Mouse (Mus musculus) forebrain, embryonic 10.5 days (tissue): Measurements from ENCODE around the gene Coq8b. TPM values are rescaled to one million over a fixed set of nuclear protein-coding genes. Genes with fewer than 3 reads are reported as not detected.

Experiments
- DNase-seq: peaks from one replicate; pipeline ENCODE4 v3.0.0-alpha.2; 2017; ENCODE audit warnings: low spot score; ENCODE audit errors: extremely low spot score
- H3K27ac ChIP-seq: fragments of 300-500 bp; sonication (generic); 2 replicates; pipeline ENCODE4 v1.5.1; 2016; ENCODE audit warnings: mild to moderate bottlenecking
- H3K27me3 ChIP-seq: fragments of 300-500 bp; sonication (generic); 2 replicates; pipeline ENCODE4 v1.6.1; 2016; ENCODE audit warnings: mild to moderate bottlenecking; ENCODE audit not compliant: poor library complexity, severe bottlenecking
- H3K36me3 ChIP-seq: fragments of 300-500 bp; sonication (generic); replicated peaks from 2 replicates; pipeline ENCODE4 v1.6.1; 2016; ENCODE audit warnings: mild to moderate bottlenecking, moderate library complexity
- H3K4me1 ChIP-seq: fragments of 300-500 bp; sonication (generic); 2 replicates; pipeline ENCODE4 v1.6.1; 2016
- H3K4me3 ChIP-seq: fragments of 300-500 bp; sonication (generic); 2 replicates; pipeline ENCODE4 v1.5.1; 2016; ENCODE audit warnings: mild to moderate bottlenecking, moderate library complexity
- H3K9me3 ChIP-seq: fragments of 300-500 bp; sonication (generic); 2 replicates; pipeline ENCODE4 v1.6.1; 2016; ENCODE audit warnings: mild to moderate bottlenecking, moderate library complexity
- WGBS: fragments of 180-500 bp; shearing (Covaris S2); methylation state at CpG from one replicate; pipeline ENCODE4 v1.1.7; 2016; 5-methylcytosine and 5-hydroxymethylcytosine counted together
- microRNA counts: library from miRNA; unstranded; fragments of <30 nt; microRNA quantifications from one replicate; lab custom pipeline; 2017
- microRNA-seq: library from miRNA; unstranded; fragments of <30 nt; microRNA quantifications from one replicate; pipeline ENCODE4, GENCODE M21; 2017
- polyA plus RNA-seq: library from polyadenylated mRNA; unstranded; fragments of >200 nt; fragmentation: Nextera tagmentation; extraction: Ambion mirVana; gene quantifications from 2 replicates; pipeline ENCODE4 v1.2.1, GENCODE M21; 2016

The Coq8b gene
- polyA plus RNA-seq, 1 experiment from 2014 or later = 24.1 TPM

DNA sequence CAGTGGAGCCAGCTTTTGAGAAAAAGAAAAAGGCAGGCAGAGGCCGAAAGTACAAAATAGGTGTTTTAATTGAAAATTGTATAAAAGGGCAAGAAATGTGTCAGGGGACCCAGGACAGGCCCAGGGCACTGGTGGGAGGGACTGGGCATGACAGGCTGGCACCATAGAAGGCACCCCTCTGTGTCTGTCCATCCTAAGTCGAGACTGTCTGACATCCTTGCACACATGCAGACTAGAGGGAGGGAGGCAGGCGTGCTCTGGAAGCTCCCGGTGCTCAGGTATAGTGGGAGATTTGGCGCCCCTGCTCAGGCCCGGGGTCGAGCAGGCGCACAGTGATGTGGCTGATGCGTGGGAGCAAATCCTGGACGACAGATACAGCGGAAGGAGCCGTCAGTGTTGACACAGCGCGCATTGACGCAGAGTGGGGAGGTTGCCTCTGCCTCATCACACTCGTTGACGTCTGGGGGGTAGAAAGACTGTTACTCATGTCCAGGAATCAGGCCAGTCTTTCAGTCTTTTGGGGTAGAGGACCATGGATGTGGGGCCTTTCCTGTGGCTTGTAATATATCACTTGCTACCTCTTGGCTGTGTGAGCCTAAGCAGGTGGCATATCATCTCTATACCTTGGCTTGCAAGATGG is 72.4 kb downstream of the Coq8b start:
- H3K27me3 ChIP-seq = peaks cover 32% of the 10 kb centered on the region
- H3K4me3 ChIP-seq = no peak overlapping the region
- peaks cover 17% of the 10 kb centered on the region for H3K4me1 ChIP-seq
- no peaks in the 10 kb centered on the region for H3K9me3 ChIP-seq
- H3K36me3 ChIP-seq = no peaks in the 10 kb centered on the region
- DNase-seq = no peak
- H3K27ac ChIP-seq = no peak overlapping the region
- 88% methylated on average over 17 of the region's 17 CpGs for WGBS

- H3K27ac ChIP-seq = no peak overlapping the region
- peaks cover 44% of the 10 kb centered on the region for H3K27me3 ChIP-seq
Observed at GRCm38 (mm10) chr7:27306161-27307160, 73.6 kb downstream of the Coq8b start.

GRCm38 (mm10) chr7:27307551-27307950 is 74.7 kb downstream of the Coq8b start:
- H3K27me3 ChIP-seq = peaks cover 50% of the 10 kb centered on the region
- H3K27ac ChIP-seq = no peak overlapping the region
- no peaks in the 10 kb centered on the region for H3K9me3 ChIP-seq
- no peak for DNase-seq
- WGBS = 63% methylated on average over 9 of the region's 9 CpGs
- H3K36me3 ChIP-seq = no peaks in the 10 kb centered on the region
- no peak overlapping the region for H3K4me3 ChIP-seq
- peaks cover 25% of the 10 kb centered on the region for H3K4me1 ChIP-seq

More at GRCm38 (mm10) chr7:27306161-27307160, 73.6 kb downstream of the Coq8b start:
- Histone ChIP-seq H3K4me1 (peaks cover 25% of the 10 kb centered on the region), H3K9me3 (no peaks in the 10 kb centered on the region), H3K4me3 (no peak overlapping the region), H3K36me3 (no peaks in the 10 kb centered on the region)
- no peak for DNase-seq
- 76% methylated on average over 24 of the region's 24 CpGs for whole genome bisulfite sequencing

MicroRNAs encoded within 50 kb of the gene (microRNA counts, 519-probe panel; counts per million panel counts)
- 341 counts per million, percentile 65 among the panel's probes with 10 or more counts for microRNA mmu-miR-1191 (lab: Ali Mortazavi, UCI)

Small RNA genes lying within 50 kb of the gene (microRNA-seq; reads per million reads assigned to microRNA genes)
- 12.6 reads per million, percentile 24 among the genes with 10 or more reads in this experiment for gene Mir1191

Other genes with a start within 250 kb of the Coq8b start
- gene Cyp2a12, start 203.9 kb upstream of the Coq8b start, polyA plus RNA-seq = not detected in 2 replicates
- not detected in 2 replicates for gene Cyp2f2, start 113.1 kb upstream of the Coq8b start, polyA plus RNA-seq
- gene Cyp2t4, start 79.3 kb upstream of the Coq8b start, polyA plus RNA-seq = 0.12 and 0.16 TPM in 2 replicates
- gene Egln2, start 66.2 kb upstream of the Coq8b start, polyA plus RNA-seq = 73.7 and 74.0 TPM in 2 replicates
- 55.2 and 56.3 TPM in 2 replicates for gene Rab4b, start 54.1 kb upstream of the Coq8b start, polyA plus RNA-seq
- not detected in 2 replicates for gene Gm21983, start 51.9 kb upstream of the Coq8b start, polyA plus RNA-seq
- 1.1 and 1.7 TPM in 2 replicates for gene Mia, start 51.9 kb upstream of the Coq8b start, polyA plus RNA-seq
- gene BC024978, start 37.2 kb upstream of the Coq8b start, polyA plus RNA-seq = 4.1 and 4.3 TPM in 2 replicates
- gene Snrpa, start 36.8 kb upstream of the Coq8b start, polyA plus RNA-seq = 418 and 425 TPM in 2 replicates
- 4.4 and 5.3 TPM in 2 replicates for gene Itpkc, start 4.4 kb upstream of the Coq8b start, polyA plus RNA-seq
- gene Numbl, start 25.4 kb downstream of the Coq8b start, polyA plus RNA-seq = 13.6 and 15.6 TPM in 2 replicates
- 8.5 and 11.1 TPM in 2 replicates for gene Ltbp4, start 104.7 kb downstream of the Coq8b start, polyA plus RNA-seq
- 62.4 and 67.7 TPM in 2 replicates for gene Shkbp1, start 123.0 kb downstream of the Coq8b start, polyA plus RNA-seq
- 1.4 TPM in 1 of 2 replicates, not detected in the other for gene Gm20479, start 124.4 kb downstream of the Coq8b start, polyA plus RNA-seq
- gene Sptbn4, start 214.7 kb downstream of the Coq8b start, polyA plus RNA-seq = 0.20 and 0.37 TPM in 2 replicates
- gene Blvrb, start 215.0 kb downstream of the Coq8b start, polyA plus RNA-seq = 34.8 and 45.5 TPM in 2 replicates
- 21.7 and 24.8 TPM in 2 replicates for gene Sertad3, start 240.7 kb downstream of the Coq8b start, polyA plus RNA-seq